Mouse (Mus musculus) limb, embryonic 14.5 days (tissue): Measurements from ENCODE around the gene Ndufb6. TPM values are rescaled to one million over a fixed set of nuclear protein-coding genes. Genes with fewer than 3 reads are reported as not detected.

Experiments
- ATAC-seq: fragments of 200-750 bp; cut with Nextera tagmentation; 2 replicates; pipeline ENCODE4 v1.8.0; 2017; ENCODE audit warnings: low read depth, moderate number of reproducible peaks, moderate TSS enrichment; ENCODE audit not compliant: low FRiP score
- DNase-seq: peaks from one replicate; pipeline ENCODE4 v3.0.0-alpha.2; 2015; ENCODE audit warnings: low spot score
- H3K27ac ChIP-seq: fragments of 300-500 bp; sonication (generic); replicated peaks from 2 replicates; pipeline ENCODE4 v1.5.1; 2014; ENCODE audit warnings: low read depth, mild to moderate bottlenecking, low read length, moderate library complexity, mixed read lengths
- H3K27me3 ChIP-seq: fragments of 300-500 bp; sonication (generic); 2 replicates; pipeline ENCODE4 v1.6.1; 2014; ENCODE audit warnings: low read length, mixed read lengths; ENCODE audit not compliant: control insufficient read depth, insufficient read depth
- H3K36me3 ChIP-seq: fragments of 300-500 bp; sonication (generic); 2 replicates; pipeline ENCODE4 v1.6.1; 2014; ENCODE audit warnings: mild to moderate bottlenecking, low read length, moderate library complexity, mixed read lengths; ENCODE audit not compliant: control insufficient read depth, insufficient read depth
- H3K4me1 ChIP-seq: fragments of 300-500 bp; sonication (generic); 2 replicates; pipeline ENCODE4 v1.6.1; 2014; ENCODE audit warnings: antibody characterized with exemption, low read length, mixed read lengths; ENCODE audit not compliant: control insufficient read depth, insufficient read depth
- H3K4me2 ChIP-seq: fragments of 300-500 bp; sonication (generic); replicated peaks from 2 replicates; pipeline ENCODE4 v1.6.1; 2014; ENCODE audit warnings: low read depth, mild to moderate bottlenecking, low read length, moderate library complexity; ENCODE audit not compliant: severe bottlenecking
- H3K4me3 ChIP-seq: fragments of 300-500 bp; sonication (generic); replicated peaks from 2 replicates; pipeline ENCODE4 v1.5.1; 2014; ENCODE audit warnings: low read length
- H3K9ac ChIP-seq: fragments of 300-500 bp; sonication (generic); 2 replicates; pipeline ENCODE4 v1.6.1; 2014; ENCODE audit warnings: mild to moderate bottlenecking, low read depth, low read length, moderate library complexity; ENCODE audit not compliant: severe bottlenecking
- H3K9me3 ChIP-seq: fragments of 300-500 bp; sonication (generic); 2 replicates; pipeline ENCODE4 v1.6.1; 2016; ENCODE audit warnings: low read length; ENCODE audit not compliant: control insufficient read depth
- POLR2A ChIP-seq: fragments of 200-500 bp; IDR thresholded peaks from 2 replicates; pipeline ENCODE4 v1.8.0; 2012; ENCODE audit warnings: inconsistent platforms, mild to moderate bottlenecking, moderate library complexity, borderline replicate concordance; ENCODE audit not compliant: insufficient read depth, insufficient read length; ENCODE audit errors: extremely low read depth
- WGBS: fragments of 180-500 bp; shearing (Covaris S2); extraction: QIAGEN DNeasy Blood & Tissue Kit; methylation state at CpG from one replicate; pipeline ENCODE4 v1.1.7; 2014; 5-methylcytosine and 5-hydroxymethylcytosine counted together
- polyA plus RNA-seq, 2 experiments: library from polyadenylated mRNA; depleted of rRNA in 1 of 2; stranded (reverse) in 1 of 2; unstranded in 1 of 2; fragments of >200 nt; fragmentation: Nextera tagmentation in 1 of 2; extraction: Ambion mirVana in 1 of 2; gene quantifications; 2 replicates each; pipeline versions ENCODE4 v1.2.1 to v1.2.3; 2012 to 2014

Ndufb6 gene
- polyA plus RNA-seq, 2 experiments: 134 to 287 TPM

DNA sequence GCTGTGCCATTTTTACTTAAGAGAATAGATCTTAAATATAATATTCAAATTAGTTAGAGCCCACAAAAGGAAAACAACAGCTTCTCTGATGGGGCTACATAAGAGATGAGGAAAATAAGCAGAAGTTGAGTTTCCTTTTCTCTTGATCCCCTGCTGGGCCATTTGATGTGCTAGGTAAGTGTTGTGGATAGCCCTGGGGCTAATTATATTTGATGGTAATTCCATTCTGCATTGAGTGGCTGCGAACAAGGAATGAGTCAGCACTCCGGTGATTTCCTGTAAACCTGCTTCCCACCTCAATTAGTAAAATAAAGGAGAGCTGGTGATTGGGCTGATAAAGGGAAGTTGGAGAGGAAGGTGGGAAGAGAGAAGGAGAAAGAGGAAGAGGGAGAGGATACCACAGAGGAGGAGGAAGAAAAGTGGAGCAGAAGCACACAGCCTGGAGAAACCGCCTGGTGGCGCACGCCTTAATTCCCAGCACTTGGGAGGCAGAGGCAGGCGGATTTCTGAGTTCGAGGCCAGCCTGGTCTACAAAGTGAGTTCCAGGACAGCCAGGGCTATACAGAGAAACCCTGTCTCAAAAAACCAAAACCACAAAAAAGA, 46.1 kb downstream of the Ndufb6 start:
- no peak for ATAC-seq
- Histone ChIP-seq H3K9ac (no peak overlapping the region), H3K27me3 (no peaks in the 10 kb centered on the region), H3K4me1 (no peaks in the 10 kb centered on the region), H3K4me2 (no peak overlapping the region), H3K36me3 (no peaks in the 10 kb centered on the region; the same call in 1 of the 2 replicates), H3K9me3 (no peaks in the 10 kb centered on the region), H3K27ac (no peak overlapping the region), H3K4me3 (no peak overlapping the region)
- TF ChIP-seq POLR2A: no peak
- 89% methylated on average over 7 of the region's 7 CpGs for WGBS
- DNase-seq: no peak

DNA sequence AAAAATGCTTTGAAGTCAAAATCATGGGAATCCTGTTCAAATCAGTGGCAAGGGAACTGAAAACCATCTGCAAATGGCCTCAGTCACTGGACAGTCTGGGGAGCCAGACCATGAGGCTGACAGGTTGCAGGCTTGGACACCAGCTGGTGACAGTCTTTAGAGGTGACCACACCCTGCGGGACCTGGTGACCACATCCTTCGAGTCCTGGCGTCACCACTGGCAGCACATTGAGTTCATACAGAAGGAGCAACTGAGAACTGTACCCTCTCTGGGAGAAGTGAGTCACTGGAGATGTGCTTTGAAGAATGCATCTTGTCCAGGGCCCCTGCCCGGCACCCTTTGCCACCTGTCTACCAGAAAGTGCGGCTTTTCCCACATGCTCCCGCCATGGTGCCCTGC, 49.5 kb downstream of the Ndufb6 start:
- H3K9ac ChIP-seq: no peak overlapping the region
- no peak overlapping the region for H3K4me3 ChIP-seq
- TF ChIP-seq POLR2A: no peak
- no peaks in the 10 kb centered on the region for H3K27me3 ChIP-seq
- ATAC-seq (no peak), DNase-seq (no peak)
- H3K36me3 ChIP-seq: peaks cover 4% of the 10 kb centered on the region; the same call in 1 of the 2 replicates
- no peaks in the 10 kb centered on the region for H3K4me1 ChIP-seq
- no peak overlapping the region for H3K4me2 ChIP-seq
- H3K9me3 ChIP-seq: no peaks in the 10 kb centered on the region
- H3K27ac ChIP-seq: no peak overlapping the region
- 88% methylated on average over 6 of the region's 6 CpGs for WGBS

DNA sequence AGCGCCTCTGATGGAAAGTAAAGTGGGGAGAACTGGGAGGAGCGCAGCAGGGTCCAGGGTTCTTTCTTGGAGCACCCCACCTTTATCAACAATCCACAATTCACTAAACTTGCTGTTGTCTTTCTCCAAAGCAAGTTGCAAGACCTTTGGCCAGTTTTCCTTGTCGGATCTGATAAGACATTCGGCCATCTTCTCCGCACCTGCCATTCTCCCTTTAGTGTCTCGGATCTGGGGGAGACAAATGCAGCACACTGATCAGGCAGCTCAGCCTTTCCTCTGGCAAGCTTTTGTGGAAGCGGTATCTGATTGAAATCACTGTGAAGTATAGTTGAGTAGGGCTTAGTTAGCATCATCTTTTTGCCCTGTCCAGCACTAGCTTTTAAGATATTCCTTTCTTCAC, 51.3 kb downstream of the Ndufb6 start:
- no peak overlapping the region for H3K4me3 ChIP-seq
- 0 out of 2 replicates have a peak, but pooled peaks cover 11% of the 10 kb centered on the region for H3K36me3 ChIP-seq
- DNase-seq (no peak), ATAC-seq (no peak)
- no peak for TF ChIP-seq POLR2A
- no peak overlapping the region for H3K27ac ChIP-seq
- H3K4me1 ChIP-seq: no peaks in the 10 kb centered on the region
- H3K9ac ChIP-seq: no peak overlapping the region
- no peaks in the 10 kb centered on the region for H3K27me3 ChIP-seq
- WGBS: 89% methylated on average over 7 of the region's 7 CpGs
- no peak overlapping the region for H3K4me2 ChIP-seq
- no peaks in the 10 kb centered on the region for H3K9me3 ChIP-seq

DNA sequence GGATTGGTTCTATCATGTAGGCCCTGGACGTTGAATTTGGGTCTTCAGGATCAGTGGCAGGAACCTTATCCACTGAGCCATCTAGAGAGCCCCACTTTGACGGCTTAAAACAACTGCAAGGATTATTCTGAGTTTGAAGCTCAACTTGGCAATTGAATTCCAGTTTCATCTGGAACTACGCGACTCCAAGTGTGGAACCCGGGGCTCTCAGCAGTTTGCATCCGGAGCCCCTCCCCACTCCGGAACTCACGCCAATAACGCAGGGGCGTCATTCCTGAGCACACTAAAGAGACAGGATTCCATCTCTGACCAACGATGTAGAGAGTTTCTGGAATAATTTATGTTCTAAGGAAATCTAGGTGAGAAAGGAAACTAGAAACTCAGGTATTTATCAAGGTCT, 52.1 kb downstream of the Ndufb6 start:
- WGBS: 85% methylated on average over 11 of the region's 11 CpGs
- Histone ChIP-seq H3K4me2 (no peak overlapping the region), H3K4me3 (no peak overlapping the region), H3K9ac (no peak overlapping the region), H3K4me1 (no peaks in the 10 kb centered on the region), H3K9me3 (no peaks in the 10 kb centered on the region), H3K27ac (no peak overlapping the region), H3K27me3 (no peaks in the 10 kb centered on the region), H3K36me3 (0 out of 2 replicates have a peak, but pooled peaks cover 11% of the 10 kb centered on the region)
- DNase-seq (no peak), ATAC-seq (no peak)
- TF ChIP-seq POLR2A: no peak

DNA sequence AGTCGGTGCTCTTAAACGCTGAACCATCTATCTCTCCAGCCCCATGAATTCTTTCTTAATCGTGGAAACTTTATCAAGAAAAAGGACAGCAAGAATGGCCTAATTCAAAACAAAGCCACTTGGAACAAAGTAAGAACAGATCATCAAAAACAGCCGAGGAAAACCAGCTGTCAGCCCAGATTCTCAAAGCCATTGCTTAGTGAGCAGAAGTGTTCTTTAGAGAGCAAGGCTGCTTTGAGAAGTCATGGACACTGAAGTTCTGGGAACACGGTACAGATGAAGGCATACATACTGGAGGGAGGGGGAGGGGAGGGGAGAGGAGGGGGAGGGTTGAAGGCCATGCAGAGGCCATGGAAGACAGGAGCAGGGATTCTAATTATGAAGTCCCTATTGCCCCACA, 53.1 kb downstream of the Ndufb6 start:
- H3K4me2 ChIP-seq: no peak overlapping the region
- 0 out of 2 replicates have a peak, but pooled peaks cover 11% of the 10 kb centered on the region for H3K36me3 ChIP-seq
- H3K4me1 ChIP-seq: no peaks in the 10 kb centered on the region
- no peaks in the 10 kb centered on the region for H3K27me3 ChIP-seq
- no peak overlapping the region for H3K4me3 ChIP-seq
- 83% methylated on average over 5 of the region's 5 CpGs for WGBS
- DNase-seq (no peak), ATAC-seq (no peak)
- TF ChIP-seq POLR2A: no peak
- no peak overlapping the region for H3K27ac ChIP-seq
- H3K9me3 ChIP-seq: no peaks in the 10 kb centered on the region
- H3K9ac ChIP-seq: no peak overlapping the region
